Mouse (Mus musculus) midbrain, embryonic 14.5 days (tissue): ENCODE data around the gene Gm20388. TPM values are rescaled to one million over a fixed set of nuclear protein-coding genes. Genes with fewer than 3 reads are reported as not detected.

ENCODE experiments used
- ATAC-seq: fragments of 200-750 bp; cut with Nextera tagmentation; 2 replicates; pipeline ENCODE4 v1.8.0; 2017; ENCODE audit warnings: moderate number of reproducible peaks, moderate library complexity; ENCODE audit not compliant: low FRiP score, low TSS enrichment
- DNase-seq: peaks from one replicate; pipeline ENCODE4 v3.0.0-alpha.2; 2015
- H3K27ac ChIP-seq: fragments of 300-500 bp; sonication (generic); replicated peaks from 2 replicates; pipeline ENCODE4 v1.5.1; 2014; ENCODE audit warnings: mild to moderate bottlenecking, low read depth, low read length, moderate library complexity
- H3K27me3 ChIP-seq: fragments of 300-500 bp; sonication (generic); 2 replicates; pipeline ENCODE4 v1.6.1; 2014; ENCODE audit warnings: low read length, control low read depth, mixed read lengths; ENCODE audit not compliant: control insufficient read depth, insufficient read depth
- H3K36me3 ChIP-seq: fragments of 300-500 bp; sonication (generic); 2 replicates; pipeline ENCODE4 v1.6.1; 2014; ENCODE audit warnings: low read length, control low read depth; ENCODE audit not compliant: control insufficient read depth, insufficient read depth
- H3K4me1 ChIP-seq: fragments of 300-500 bp; sonication (generic); 2 replicates; pipeline ENCODE4 v1.6.1; 2014; ENCODE audit warnings: mild to moderate bottlenecking, antibody characterized with exemption, low read length, control low read depth; ENCODE audit not compliant: control insufficient read depth, insufficient read depth
- H3K4me2 ChIP-seq: fragments of 300-500 bp; sonication (generic); 2 replicates; pipeline ENCODE4 v1.6.1; 2014; ENCODE audit warnings: mild to moderate bottlenecking, low read length, moderate library complexity
- H3K4me3 ChIP-seq: fragments of 300-500 bp; sonication (generic); replicated peaks from 2 replicates; pipeline ENCODE4 v1.5.1; 2014; ENCODE audit warnings: low read depth, low read length
- H3K9ac ChIP-seq: fragments of 300-500 bp; sonication (generic); replicated peaks from 2 replicates; pipeline ENCODE4 v1.6.1; 2014; ENCODE audit warnings: mild to moderate bottlenecking, low read length, moderate library complexity
- H3K9me3 ChIP-seq: fragments of 300-500 bp; sonication (generic); 2 replicates; pipeline ENCODE4 v1.6.1; 2016; ENCODE audit warnings: low read length, control low read depth, mixed read lengths; ENCODE audit not compliant: control insufficient read depth
- WGBS: fragments of 180-500 bp; shearing (Covaris S2); extraction: QIAGEN DNeasy Blood & Tissue Kit; methylation state at CpG from one replicate; pipeline ENCODE4 v1.1.7; 2014; 5-methylcytosine and 5-hydroxymethylcytosine counted together
- polyA plus RNA-seq: library from polyadenylated mRNA; unstranded; fragments of >200 nt; fragmentation: Nextera tagmentation; extraction: Ambion mirVana; gene quantifications from 2 replicates; pipeline ENCODE4 v1.2.1, GENCODE M21; 2014

The Gm20388 gene
- polyA plus RNA-seq, 1 experiment from 2014 or later, result 4.1 TPM

- Histone ChIP-seq H3K27me3 (no peaks in the 10 kb centered on the region), H3K27ac (peak overlapping the region; percentile 71), H3K9ac (no peak overlapping the region), H3K9me3 (no peaks in the 10 kb centered on the region), H3K4me3 (no peak overlapping the region), H3K4me1 (peaks cover 77% of the 10 kb centered on the region), H3K4me2 (no peak overlapping the region), H3K36me3 (no peaks in the 10 kb centered on the region)
- whole genome bisulfite sequencing, result 14% methylated on average over 13 of the region's 13 CpGs
- no peak for DNase-seq
- ATAC-seq, result no peak
These were observed 433.9 kb downstream of the Gm20388 start for GRCm38 (mm10) chr8:120344583-120344982.

GRCm38 (mm10) chr8:120347734-120348341 is 437.2 kb downstream of the Gm20388 start:
- Histone ChIP-seq H3K36me3 (no peaks in the 10 kb centered on the region), H3K9me3 (no peaks in the 10 kb centered on the region), H3K27ac (peak overlapping the region; percentile 80), H3K4me2 (peak overlapping the region; percentile 19; the same call in 1 of the 2 replicates), H3K4me1 (peaks cover 71% of the 10 kb centered on the region), H3K27me3 (no peaks in the 10 kb centered on the region), H3K4me3 (no peak overlapping the region), H3K9ac (0 out of 2 replicates have a peak overlapping the region, but pooled peaks have one; percentile 4)
- ATAC-seq, result peak; percentile 42; the same call in 1 of the 2 replicates
- DNase-seq, result peak; percentile 77
- 29% methylated on average over 21 of the region's 21 CpGs for WGBS

DNA sequence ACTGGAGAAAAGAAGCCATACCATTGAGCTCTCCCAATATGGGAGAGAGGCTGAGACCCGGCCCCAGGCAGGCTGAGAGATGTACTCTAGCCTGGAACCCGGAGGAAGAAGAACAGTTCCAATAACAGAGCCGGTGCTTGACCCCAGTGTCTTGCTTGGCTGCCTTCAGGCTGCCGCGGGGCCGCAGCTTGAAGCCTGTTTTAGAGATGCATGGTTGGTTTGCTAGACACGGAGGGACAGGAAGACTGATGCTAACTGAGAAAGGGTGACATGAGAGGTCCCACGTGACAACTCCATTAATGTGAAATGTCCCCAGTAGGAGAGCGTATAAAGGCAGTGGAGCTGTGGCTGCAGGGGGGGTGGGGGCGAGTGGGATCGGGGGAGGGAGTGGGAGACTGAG is 438.3 kb downstream of the Gm20388 start:
- WGBS, result 9% methylated on average over 11 of the region's 11 CpGs
- H3K36me3 ChIP-seq, result no peaks in the 10 kb centered on the region
- no peak overlapping the region for H3K4me3 ChIP-seq
- peaks cover 71% of the 10 kb centered on the region for H3K4me1 ChIP-seq
- H3K4me2 ChIP-seq, result no peak overlapping the region
- ATAC-seq (no peak), DNase-seq (no peak)
- no peaks in the 10 kb centered on the region for H3K9me3 ChIP-seq
- H3K9ac ChIP-seq, result no peak overlapping the region
- H3K27ac ChIP-seq, result 0 out of 2 replicates have a peak overlapping the region, but pooled peaks have one; percentile 80
- H3K27me3 ChIP-seq, result no peaks in the 10 kb centered on the region

GRCm38 (mm10) chr8:120351332-120352071 is 440.9 kb downstream of the Gm20388 start:
- H3K27ac ChIP-seq, result no peak overlapping the region
- H3K9me3 ChIP-seq, result no peaks in the 10 kb centered on the region
- peaks cover 64% of the 10 kb centered on the region for H3K4me1 ChIP-seq
- no peak overlapping the region for H3K4me3 ChIP-seq
- H3K27me3 ChIP-seq, result no peaks in the 10 kb centered on the region
- H3K4me2 ChIP-seq, result no peak overlapping the region
- H3K36me3 ChIP-seq, result no peaks in the 10 kb centered on the region
- ATAC-seq, result no peak
- H3K9ac ChIP-seq, result no peak overlapping the region
- WGBS, result 56% methylated on average over 7 of the region's 7 CpGs
- DNase-seq, result no peak

DNA sequence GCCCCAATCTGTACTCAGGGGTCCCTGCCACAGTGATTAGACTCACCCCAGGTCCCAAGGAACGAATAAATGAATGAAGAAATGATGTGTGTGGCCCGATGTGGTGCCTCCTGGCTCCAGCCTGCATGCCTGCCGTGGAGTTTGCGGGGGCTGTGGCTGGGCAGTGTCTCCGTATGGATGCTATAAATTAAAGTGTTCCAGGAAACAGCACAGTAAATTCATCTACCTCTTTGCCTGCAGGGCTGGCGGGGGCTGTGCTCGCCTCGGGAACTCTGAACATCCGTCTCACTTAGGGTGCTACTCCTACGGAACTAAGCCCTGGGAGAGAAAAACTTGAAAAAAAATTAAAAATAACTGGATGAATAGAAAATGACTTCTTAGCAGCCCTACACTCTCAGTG is 441.5 kb downstream of the Gm20388 start:
- H3K9me3 ChIP-seq, result no peaks in the 10 kb centered on the region
- peaks cover 66% of the 10 kb centered on the region for H3K4me1 ChIP-seq
- no peaks in the 10 kb centered on the region for H3K27me3 ChIP-seq
- H3K27ac ChIP-seq, result no peak overlapping the region
- no peaks in the 10 kb centered on the region for H3K36me3 ChIP-seq
- ATAC-seq (no peak), DNase-seq (no peak)
- 60% methylated on average over 10 of the region's 10 CpGs for WGBS
- no peak overlapping the region for H3K4me2 ChIP-seq
- no peak overlapping the region for H3K9ac ChIP-seq
- H3K4me3 ChIP-seq, result no peak overlapping the region

DNA sequence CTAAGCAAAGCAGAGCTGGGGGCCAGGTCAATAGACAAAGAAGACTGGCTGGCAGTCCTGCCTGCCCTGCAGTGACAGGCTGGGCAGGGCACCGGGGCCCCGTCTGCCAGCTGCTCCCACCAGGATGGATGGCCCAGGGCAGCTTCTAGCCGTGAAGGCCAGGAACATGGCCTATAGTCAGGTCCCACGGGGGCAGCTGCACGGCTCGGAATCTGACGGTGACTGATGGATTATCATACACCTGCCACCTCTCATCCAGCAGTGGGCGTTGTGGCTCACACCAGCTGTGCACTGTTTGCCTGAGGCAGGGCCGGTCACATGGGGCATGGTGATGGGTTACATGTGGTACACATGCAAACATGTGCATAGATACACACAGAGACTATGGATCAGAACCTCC is 445.4 kb downstream of the Gm20388 start:
- no peak overlapping the region for H3K4me2 ChIP-seq
- H3K27me3 ChIP-seq, result no peaks in the 10 kb centered on the region
- no peak overlapping the region for H3K4me3 ChIP-seq
- DNase-seq, result peak; percentile 51
- H3K36me3 ChIP-seq, result no peaks in the 10 kb centered on the region
- H3K27ac ChIP-seq, result no peak overlapping the region; the same call in 1 of the 2 replicates
- 0 out of 2 replicates have a peak, but pooled peaks have one; percentile 35 for ATAC-seq
- H3K9me3 ChIP-seq, result no peaks in the 10 kb centered on the region
- WGBS, result 41% methylated on average over 9 of the region's 9 CpGs
- H3K9ac ChIP-seq, result no peak overlapping the region
- H3K4me1 ChIP-seq, result peaks cover 45% of the 10 kb centered on the region

DNA sequence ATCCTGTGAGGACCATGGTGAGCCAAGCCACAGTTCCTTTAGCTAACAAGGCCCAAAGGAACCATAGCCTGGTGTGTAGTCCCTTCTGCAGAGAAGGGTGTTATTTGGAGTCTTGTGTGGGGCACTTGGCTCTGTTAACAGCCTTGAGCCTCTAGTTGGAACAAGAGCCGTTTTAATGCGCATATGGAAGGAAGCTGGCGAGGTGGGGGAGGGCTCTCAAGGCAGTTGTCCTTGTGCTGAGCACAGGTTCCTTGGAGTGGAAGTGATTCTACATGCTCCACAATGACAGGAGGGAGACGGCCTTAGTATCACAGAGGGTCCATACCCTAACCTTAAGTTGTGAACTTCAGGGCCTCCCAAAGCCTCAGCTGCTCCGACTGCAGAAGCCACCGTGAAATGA is 446.9 kb downstream of the Gm20388 start:
- Histone ChIP-seq H3K4me2 (no peak overlapping the region), H3K9ac (no peak overlapping the region), H3K9me3 (no peaks in the 10 kb centered on the region), H3K4me3 (no peak overlapping the region), H3K27ac (no peak overlapping the region), H3K27me3 (no peaks in the 10 kb centered on the region), H3K4me1 (peaks cover 36% of the 10 kb centered on the region), H3K36me3 (no peaks in the 10 kb centered on the region)
- ATAC-seq, result no peak
- DNase-seq, result no peak
- WGBS, result 55% methylated on average over 6 of the region's 6 CpGs

DNA sequence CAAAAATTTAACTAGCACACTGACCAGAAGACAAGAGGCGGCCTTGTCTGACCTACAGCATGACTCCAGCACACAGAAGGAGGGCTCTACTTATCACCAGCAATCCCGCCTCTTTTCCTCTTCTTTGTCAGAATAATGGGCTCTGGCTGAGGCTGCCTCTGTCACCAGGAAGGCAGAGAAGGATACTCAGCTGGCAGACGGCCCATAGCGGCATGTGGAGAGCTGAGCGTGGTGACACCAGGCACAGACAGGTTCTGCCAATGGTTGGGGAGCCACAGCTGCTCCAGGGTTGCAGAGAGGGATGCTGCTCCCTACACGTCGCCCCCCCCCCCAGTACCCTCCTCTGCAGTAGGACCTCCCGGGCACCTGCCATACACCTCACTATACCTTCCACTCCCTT is 450.7 kb downstream of the Gm20388 start:
- 0 out of 2 replicates have a peak overlapping the region, but pooled peaks have one; percentile 26 for H3K27ac ChIP-seq
- DNase-seq, result no peak
- WGBS, result 73% methylated on average over 8 of the region's 8 CpGs

More for the DNA sequence above, 450.7 kb downstream of the Gm20388 start:
- peaks cover 8% of the 10 kb centered on the region; the same call in 1 of the 2 replicates for H3K4me1 ChIP-seq
- H3K4me3 ChIP-seq, result no peak overlapping the region
- no peak overlapping the region for H3K9ac ChIP-seq
- H3K36me3 ChIP-seq, result no peaks in the 10 kb centered on the region
- H3K9me3 ChIP-seq, result no peaks in the 10 kb centered on the region
- H3K4me2 ChIP-seq, result no peak overlapping the region
- no peak for ATAC-seq
- H3K27me3 ChIP-seq, result no peaks in the 10 kb centered on the region
